Mouse (Mus musculus): ENCODE data around the gene Fbxo21. TPM values are rescaled to one million over a fixed set of nuclear protein-coding genes. Genes with fewer than 3 reads are reported as not detected.

Gene Fbxo21
- polyA plus RNA-seq, 1 experiment from 2014 or later = 51.6 TPM

DNA sequence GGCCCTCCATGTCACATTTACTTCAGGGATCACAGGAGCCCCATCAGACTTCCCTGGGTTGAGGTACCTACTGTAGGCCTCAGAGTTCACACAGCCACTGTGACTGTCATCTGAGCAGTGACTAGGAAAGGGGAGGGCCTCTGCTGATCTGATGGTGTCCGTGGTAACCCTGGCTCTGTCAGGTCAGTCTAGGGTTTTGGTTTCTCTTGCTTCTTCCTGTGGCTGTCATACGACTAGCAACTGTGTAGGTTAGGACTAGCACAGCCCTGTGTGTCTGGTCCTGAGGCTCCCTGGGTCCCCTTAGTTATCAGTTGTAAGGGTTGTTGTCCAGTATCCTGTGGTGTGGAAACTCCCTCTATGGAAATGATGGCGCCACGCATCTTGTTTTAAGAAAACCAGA lies 74.2 kb downstream of the Fbxo21 start:
- Histone ChIP-seq H3K4me2 (ENCODE audit: low read length) (no peak overlapping the region), H3K27me3 (ENCODE audit: insufficient read depth, low read length) (no peaks in the 10 kb centered on the region), H3K36me3 (ENCODE audit: insufficient read depth, low read length) (no peaks in the 10 kb centered on the region), H3K9ac (ENCODE audit: low read depth, low read length) (no peak overlapping the region), H3K9me3 (replicated peaks; ENCODE audit: low read length) (no peaks in the 10 kb centered on the region), H3K27ac (no peak overlapping the region), H3K4me1 (replicated peaks; ENCODE audit: insufficient read depth, low read length) (no peaks in the 10 kb centered on the region), H3K4me3 (replicated peaks; ENCODE audit: low read depth, low read length) (no peak overlapping the region)
- 64% methylated on average over 4 of the region's 4 CpGs for WGBS
- DNase-seq (ENCODE audit: low spot score) (no peak), ATAC-seq (replicated peaks; ENCODE audit: low FRiP score, low read depth) (no peak)
- TF ChIP-seq CTCF (IDR thresholded peaks at IDR 0.05; ENCODE audit: low read depth) = no peak

DNA sequence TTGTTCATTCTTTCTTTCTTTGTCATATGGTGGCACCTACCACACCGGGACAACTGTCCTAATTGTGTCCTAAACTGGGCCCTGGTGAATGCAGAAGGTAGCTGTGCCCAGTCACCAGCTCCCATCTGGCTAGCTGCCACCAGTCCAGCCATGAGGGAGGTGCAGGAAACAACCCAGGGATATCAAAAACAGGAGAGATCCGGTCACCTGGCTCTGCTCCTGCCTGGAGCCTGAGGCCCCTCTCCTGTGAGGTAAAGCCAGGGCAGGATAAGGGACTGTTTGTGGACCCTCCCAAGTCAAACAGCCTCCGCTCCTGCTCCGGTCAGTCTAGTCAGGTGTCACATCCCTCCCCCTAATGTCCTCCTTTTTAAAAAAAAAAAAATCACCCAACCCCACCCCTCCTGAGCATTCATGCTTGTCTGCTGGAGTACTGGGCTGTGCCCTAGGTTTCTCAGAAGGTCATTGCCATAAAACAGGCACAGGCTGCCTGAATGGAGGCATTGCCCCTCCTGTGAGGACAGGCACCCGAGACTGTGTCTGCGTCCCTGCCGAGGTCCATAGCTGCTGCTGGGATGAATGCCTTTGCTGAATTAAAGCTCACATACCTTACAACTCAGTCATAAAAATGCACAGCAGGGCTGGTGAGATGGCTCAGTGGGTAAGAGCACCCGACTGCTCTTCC lies 75.6 kb downstream of the Fbxo21 start:
- Histone ChIP-seq H3K4me1 (replicated peaks; ENCODE audit: insufficient read depth, low read length) (no peaks in the 10 kb centered on the region), H3K27ac (peak overlapping the region; percentile 55), H3K9me3 (replicated peaks; ENCODE audit: low read length) (no peaks in the 10 kb centered on the region), H3K27me3 (ENCODE audit: insufficient read depth, low read length) (no peaks in the 10 kb centered on the region), H3K9ac (ENCODE audit: low read depth, low read length) (no peak overlapping the region), H3K4me2 (ENCODE audit: low read length) (no peak overlapping the region), H3K36me3 (ENCODE audit: insufficient read depth, low read length) (no peaks in the 10 kb centered on the region), H3K4me3 (replicated peaks; ENCODE audit: low read depth, low read length) (no peak overlapping the region)
- no peak for TF ChIP-seq CTCF (IDR thresholded peaks at IDR 0.05; ENCODE audit: low read depth)
- ATAC-seq (replicated peaks; ENCODE audit: low FRiP score, low read depth) (peak; percentile 79), DNase-seq (ENCODE audit: low spot score) (peak; percentile 42)
- 36% methylated on average over 8 of the region's 8 CpGs for WGBS

DNA sequence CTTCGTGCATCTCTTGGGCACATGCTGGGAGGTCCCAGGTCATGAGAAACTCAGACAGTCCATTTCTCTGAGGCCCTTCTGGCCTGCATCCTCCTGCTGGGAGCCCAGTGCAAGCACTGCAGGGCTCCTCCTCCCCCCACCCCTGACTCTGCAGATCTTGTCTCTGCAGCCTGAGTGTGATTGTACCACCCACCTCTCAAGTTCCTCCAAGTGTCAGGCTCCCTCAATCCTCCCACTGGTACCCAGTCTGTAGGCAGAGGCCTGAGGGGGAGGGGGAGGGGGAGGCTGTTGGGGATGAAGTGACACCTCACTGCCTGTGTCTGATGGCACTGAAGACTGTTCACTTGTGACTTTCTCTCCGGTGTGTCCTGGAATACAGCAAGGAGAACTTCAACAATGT lies 76.7 kb downstream of the Fbxo21 start:
- 0 out of 2 replicates have a peak, but pooled peaks cover 4% of the 10 kb centered on the region for H3K4me1 ChIP-seq (replicated peaks; ENCODE audit: insufficient read depth, low read length)
- ATAC-seq (replicated peaks; ENCODE audit: low FRiP score, low read depth) (no peak), DNase-seq (ENCODE audit: low spot score) (no peak)
- 84% methylated on average over 2 of the region's 2 CpGs for WGBS
- H3K27me3 ChIP-seq (ENCODE audit: insufficient read depth, low read length) = no peaks in the 10 kb centered on the region
- H3K27ac ChIP-seq = 0 out of 2 replicates have a peak overlapping the region, but pooled peaks have one; percentile 55
- no peak for TF ChIP-seq CTCF (IDR thresholded peaks at IDR 0.05; ENCODE audit: low read depth)
- no peak overlapping the region for H3K4me3 ChIP-seq (replicated peaks; ENCODE audit: low read depth, low read length)
- no peaks in the 10 kb centered on the region for H3K36me3 ChIP-seq (ENCODE audit: insufficient read depth, low read length)
- no peak overlapping the region for H3K9ac ChIP-seq (ENCODE audit: low read depth, low read length)
- H3K4me2 ChIP-seq (ENCODE audit: low read length) = no peak overlapping the region
- no peaks in the 10 kb centered on the region for H3K9me3 ChIP-seq (replicated peaks; ENCODE audit: low read length)

DNA sequence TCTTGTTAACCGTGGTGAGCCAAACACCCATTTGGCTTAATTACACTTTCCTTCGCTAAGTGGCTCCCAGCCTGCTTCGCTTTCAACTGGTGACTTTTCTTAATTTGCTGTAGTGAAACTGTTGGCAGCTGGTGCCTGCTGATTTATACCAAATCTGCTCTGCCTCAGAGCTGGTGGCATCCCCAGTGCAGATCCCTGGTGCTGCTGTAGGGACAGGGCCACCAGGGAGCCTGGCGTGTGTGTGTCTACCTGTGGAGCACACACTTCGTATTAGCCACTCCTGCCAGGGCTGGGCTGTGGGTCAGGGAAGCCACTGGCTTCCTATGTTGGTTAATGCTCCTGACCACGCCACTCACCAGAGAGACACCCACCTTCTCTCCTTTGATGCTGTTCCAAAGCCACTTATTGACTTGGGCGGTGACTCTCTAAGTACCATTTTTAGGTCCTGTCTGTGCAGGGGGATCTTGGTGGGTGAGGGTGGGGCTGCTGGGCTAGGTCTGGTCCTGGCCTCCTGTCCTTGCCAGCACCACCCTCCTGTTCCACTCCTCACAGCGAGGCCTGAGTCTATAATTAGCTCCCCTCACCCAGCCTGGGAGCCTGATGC lies 81.1 kb downstream of the Fbxo21 start:
- H3K4me3 ChIP-seq (replicated peaks; ENCODE audit: low read depth, low read length) = no peak overlapping the region
- no peak overlapping the region for H3K9ac ChIP-seq (ENCODE audit: low read depth, low read length)
- no peak for TF ChIP-seq CTCF (IDR thresholded peaks at IDR 0.05; ENCODE audit: low read depth)
- DNase-seq (ENCODE audit: low spot score) (no peak), ATAC-seq (replicated peaks; ENCODE audit: low FRiP score, low read depth) (no peak)
- no peak overlapping the region for H3K4me2 ChIP-seq (ENCODE audit: low read length)
- H3K27me3 ChIP-seq (ENCODE audit: insufficient read depth, low read length) = no peaks in the 10 kb centered on the region
- no peaks in the 10 kb centered on the region for H3K9me3 ChIP-seq (replicated peaks; ENCODE audit: low read length)
- 0 out of 2 replicates have a peak, but pooled peaks cover 4% of the 10 kb centered on the region for H3K4me1 ChIP-seq (replicated peaks; ENCODE audit: insufficient read depth, low read length)
- no peak overlapping the region for H3K27ac ChIP-seq
- H3K36me3 ChIP-seq (ENCODE audit: insufficient read depth, low read length) = no peaks in the 10 kb centered on the region
- WGBS = 28% methylated on average over 8 of the region's 8 CpGs

DNA sequence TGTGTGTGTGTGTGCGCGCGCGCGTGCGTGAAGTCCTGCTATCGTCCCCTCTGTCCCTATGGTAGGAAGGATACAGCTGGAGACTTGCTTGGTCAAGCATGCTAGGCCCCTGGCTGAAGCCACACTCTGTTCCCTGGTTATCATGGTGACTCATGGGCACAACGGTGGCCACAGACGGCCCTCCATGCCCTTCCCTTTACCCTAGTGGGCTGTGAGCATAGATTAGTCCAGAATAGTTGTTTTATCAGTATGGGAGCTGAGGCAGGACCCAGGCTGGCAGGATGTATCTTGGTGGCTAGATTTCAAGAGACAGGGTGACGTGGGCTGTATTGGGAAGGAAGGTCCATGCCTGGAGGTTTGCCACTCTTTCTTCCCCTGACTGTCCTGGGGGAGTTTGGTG lies 82.3 kb downstream of the Fbxo21 start:
- Histone ChIP-seq H3K9me3 (replicated peaks; ENCODE audit: low read length) (no peaks in the 10 kb centered on the region), H3K4me3 (replicated peaks; ENCODE audit: low read depth, low read length) (no peak overlapping the region), H3K4me1 (replicated peaks; ENCODE audit: insufficient read depth, low read length) (0 out of 2 replicates have a peak, but pooled peaks cover 4% of the 10 kb centered on the region), H3K27me3 (ENCODE audit: insufficient read depth, low read length) (no peaks in the 10 kb centered on the region), H3K36me3 (ENCODE audit: insufficient read depth, low read length) (no peaks in the 10 kb centered on the region), H3K9ac (ENCODE audit: low read depth, low read length) (no peak overlapping the region), H3K4me2 (ENCODE audit: low read length) (no peak overlapping the region), H3K27ac (no peak overlapping the region)
- DNase-seq (ENCODE audit: low spot score) (no peak), ATAC-seq (replicated peaks; ENCODE audit: low FRiP score, low read depth) (no peak)
- TF ChIP-seq CTCF (IDR thresholded peaks at IDR 0.05; ENCODE audit: low read depth) = no peak
- WGBS = 74% methylated on average over 3 of the region's 10 CpGs

DNA sequence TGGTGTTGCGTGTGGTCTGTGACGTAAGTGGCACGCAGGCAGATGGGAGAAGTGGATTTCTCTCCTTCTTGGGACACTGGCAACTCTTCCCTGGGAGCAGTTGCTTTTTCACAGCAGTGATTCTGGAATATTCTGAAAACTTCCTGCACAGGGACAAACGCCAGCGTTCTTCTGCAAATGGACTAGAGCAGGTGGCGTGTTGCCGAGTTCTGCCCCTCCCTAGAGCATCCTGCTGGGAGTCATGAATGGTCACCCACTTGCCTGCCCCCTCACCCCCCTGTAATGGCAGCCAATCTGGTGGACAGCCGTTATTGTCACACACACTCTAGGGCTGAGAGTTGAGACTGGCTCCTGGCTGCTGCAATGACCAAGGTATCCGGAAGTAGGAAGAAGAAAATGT lies 83.1 kb downstream of the Fbxo21 start:
- Histone ChIP-seq H3K4me3 (replicated peaks; ENCODE audit: low read depth, low read length) (no peak overlapping the region), H3K27ac (no peak overlapping the region), H3K9me3 (replicated peaks; ENCODE audit: low read length) (no peaks in the 10 kb centered on the region), H3K4me2 (ENCODE audit: low read length) (no peak overlapping the region), H3K36me3 (ENCODE audit: insufficient read depth, low read length) (no peaks in the 10 kb centered on the region), H3K27me3 (ENCODE audit: insufficient read depth, low read length) (no peaks in the 10 kb centered on the region), H3K9ac (ENCODE audit: low read depth, low read length) (no peak overlapping the region), H3K4me1 (replicated peaks; ENCODE audit: insufficient read depth, low read length) (0 out of 2 replicates have a peak, but pooled peaks cover 4% of the 10 kb centered on the region)
- 83% methylated on average over 9 of the region's 9 CpGs for WGBS
- no peak for ATAC-seq (replicated peaks; ENCODE audit: low FRiP score, low read depth)
- DNase-seq (ENCODE audit: low spot score) = no peak
- TF ChIP-seq CTCF (IDR thresholded peaks at IDR 0.05; ENCODE audit: low read depth) = no peak

Other genes with a start within 250 kb of the Fbxo21 start
- gene Nos1, start 195.7 kb upstream of the Fbxo21 start, polyA plus RNA-seq (2015; fragmentation: Nextera tagmentation; extraction: Ambion mirVana) = 0.64 and 0.82 TPM in 2 replicates
- 28.3 and 29.4 TPM in 2 replicates for gene Tesc, start 51.0 kb downstream of the Fbxo21 start, polyA plus RNA-seq (2015; fragmentation: Nextera tagmentation; extraction: Ambion mirVana)
- 23.9 and 24.7 TPM in 2 replicates for gene Fbxw8, start 178.7 kb downstream of the Fbxo21 start, polyA plus RNA-seq (2015; fragmentation: Nextera tagmentation; extraction: Ambion mirVana)
- gene Hrk, start 187.9 kb downstream of the Fbxo21 start, polyA plus RNA-seq (2015; fragmentation: Nextera tagmentation; extraction: Ambion mirVana) = 0.03 TPM in 1 of 2 replicates, not detected in the other